Mouse (Mus musculus): ENCODE data around the gene Acap2.

- no peak for TF ChIP-seq CTCF (IDR thresholded peaks at IDR 0.05; ENCODE audit: insufficient read depth, low read depth, low read length)
- TF ChIP-seq POLR2A (IDR thresholded peaks at IDR 0.05; ENCODE audit: insufficient read depth, low read depth, low read length), result no peak
These were observed 8.9 kb upstream of the Acap2 start for GRCm38 (mm10) chr16:31209911-31210310.
